Mouse (Mus musculus) hindbrain, embryonic 12.5 days (tissue): Measurements from ENCODE around the gene Sntg2. TPM values are rescaled to one million over a fixed set of nuclear protein-coding genes. Genes with fewer than 3 reads are reported as not detected.

ENCODE experiments used
- ATAC-seq: fragments of 200-750 bp; cut with Nextera tagmentation; 2 replicates; pipeline ENCODE4 v1.8.0; 2017; ENCODE audit warnings: moderate TSS enrichment; ENCODE audit not compliant: low FRiP score
- H3K27ac ChIP-seq: fragments of 300-500 bp; sonication (generic); 2 replicates; pipeline ENCODE4 v1.5.1; 2016; ENCODE audit warnings: mild to moderate bottlenecking
- H3K27me3 ChIP-seq: fragments of 300-500 bp; sonication (generic); 2 replicates; pipeline ENCODE4 v1.6.1; 2016; ENCODE audit warnings: mild to moderate bottlenecking
- H3K36me3 ChIP-seq: fragments of 300-500 bp; sonication (generic); 2 replicates; pipeline ENCODE4 v1.6.1; 2016; ENCODE audit warnings: mild to moderate bottlenecking
- H3K4me1 ChIP-seq: fragments of 300-500 bp; sonication (generic); 2 replicates; pipeline ENCODE4 v1.6.1; 2016
- H3K4me2 ChIP-seq: fragments of 300-500 bp; sonication (generic); replicated peaks from 2 replicates; pipeline ENCODE4 v1.6.1; 2016; ENCODE audit warnings: mild to moderate bottlenecking
- H3K4me3 ChIP-seq: fragments of 300-500 bp; sonication (generic); 2 replicates; pipeline ENCODE4 v1.5.1; 2016; ENCODE audit warnings: mild to moderate bottlenecking
- H3K9ac ChIP-seq: fragments of 300-500 bp; sonication (generic); 2 replicates; pipeline ENCODE4 v1.6.1; 2016; ENCODE audit warnings: mild to moderate bottlenecking, moderate library complexity
- H3K9me3 ChIP-seq: fragments of 300-500 bp; sonication (generic); replicated peaks from 2 replicates; pipeline ENCODE4 v1.6.1; 2016; ENCODE audit warnings: mild to moderate bottlenecking
- WGBS: fragments of 180-500 bp; shearing (Covaris S2); methylation state at CpG from one replicate; pipeline ENCODE4 v1.1.7; 2016; 5-methylcytosine and 5-hydroxymethylcytosine counted together
- polyA plus RNA-seq: library from polyadenylated mRNA; unstranded; fragments of >200 nt; fragmentation: Nextera tagmentation; extraction: Ambion mirVana; gene quantifications from 2 replicates; pipeline ENCODE4 v1.2.1, GENCODE M21; 2016

Sntg2 gene
- polyA plus RNA-seq, 1 experiment from 2014 or later = 0.36 TPM

GRCm38 (mm10) chr12:30261187-30261586 lies 112.0 kb downstream of the Sntg2 start:
- Histone ChIP-seq H3K9me3 (no peaks in the 10 kb centered on the region), H3K4me2 (no peak overlapping the region), H3K4me3 (no peak overlapping the region), H3K9ac (no peak overlapping the region), H3K27me3 (no peaks in the 10 kb centered on the region), H3K4me1 (no peaks in the 10 kb centered on the region), H3K36me3 (no peaks in the 10 kb centered on the region), H3K27ac (no peak overlapping the region)
- WGBS = 69% methylated on average over 2 of the region's 2 CpGs
- ATAC-seq = no peak

GRCm38 (mm10) chr12:30258641-30259040 lies 114.5 kb downstream of the Sntg2 start:
- H3K27ac ChIP-seq = no peak overlapping the region
- no peak for ATAC-seq
- no peaks in the 10 kb centered on the region for H3K27me3 ChIP-seq
- no peak overlapping the region for H3K4me3 ChIP-seq
- H3K4me1 ChIP-seq = no peaks in the 10 kb centered on the region
- 48% methylated on average over 2 of the region's 2 CpGs for WGBS
- H3K4me2 ChIP-seq = no peak overlapping the region
- H3K9me3 ChIP-seq = no peaks in the 10 kb centered on the region
- no peak overlapping the region for H3K9ac ChIP-seq
- no peaks in the 10 kb centered on the region for H3K36me3 ChIP-seq

GRCm38 (mm10) chr12:30257664-30258063 lies 115.5 kb downstream of the Sntg2 start:
- Histone ChIP-seq H3K4me3 (no peak overlapping the region), H3K9me3 (no peaks in the 10 kb centered on the region), H3K4me2 (no peak overlapping the region), H3K27ac (no peak overlapping the region), H3K9ac (no peak overlapping the region), H3K27me3 (no peaks in the 10 kb centered on the region), H3K36me3 (no peaks in the 10 kb centered on the region), H3K4me1 (no peaks in the 10 kb centered on the region)
- 93% methylated on average over 7 of the region's 7 CpGs for WGBS
- ATAC-seq = no peak

- no peaks in the 10 kb centered on the region for H3K36me3 ChIP-seq
Observed at GRCm38 (mm10) chr12:30256207-30256606, 117.0 kb downstream of the Sntg2 start.

GRCm38 (mm10) chr12:30254581-30254980 lies 118.6 kb downstream of the Sntg2 start:
- no peaks in the 10 kb centered on the region for H3K36me3 ChIP-seq
- no peak for ATAC-seq
- WGBS = 79% methylated on average over 10 of the region's 10 CpGs
- H3K27me3 ChIP-seq = no peaks in the 10 kb centered on the region
- no peak overlapping the region for H3K27ac ChIP-seq
- H3K9ac ChIP-seq = no peak overlapping the region
- H3K4me2 ChIP-seq = no peak overlapping the region
- H3K4me3 ChIP-seq = no peak overlapping the region
- H3K4me1 ChIP-seq = no peaks in the 10 kb centered on the region
- H3K9me3 ChIP-seq = no peaks in the 10 kb centered on the region

More at GRCm38 (mm10) chr12:30256207-30256606, 117.0 kb downstream of the Sntg2 start:
- Histone ChIP-seq H3K9ac (no peak overlapping the region), H3K27me3 (no peaks in the 10 kb centered on the region), H3K27ac (no peak overlapping the region), H3K4me2 (no peak overlapping the region), H3K4me1 (no peaks in the 10 kb centered on the region), H3K4me3 (no peak overlapping the region), H3K9me3 (no peaks in the 10 kb centered on the region)
- 65% methylated on average over 3 of the region's 3 CpGs for WGBS
- no peak for ATAC-seq

- no peak overlapping the region for H3K27ac ChIP-seq
- ATAC-seq = no peak
- H3K4me2 ChIP-seq = no peak overlapping the region
- 93% methylated on average over 4 of the region's 4 CpGs for WGBS
- no peaks in the 10 kb centered on the region for H3K9me3 ChIP-seq
- no peaks in the 10 kb centered on the region for H3K27me3 ChIP-seq
- H3K4me3 ChIP-seq = no peak overlapping the region
- no peaks in the 10 kb centered on the region for H3K4me1 ChIP-seq
- no peaks in the 10 kb centered on the region for H3K36me3 ChIP-seq
- H3K9ac ChIP-seq = no peak overlapping the region
Observed at GRCm38 (mm10) chr12:30252381-30252780, 120.8 kb downstream of the Sntg2 start.

GRCm38 (mm10) chr12:30251283-30251829 lies 121.8 kb downstream of the Sntg2 start:
- Histone ChIP-seq H3K36me3 (no peaks in the 10 kb centered on the region), H3K27ac (no peak overlapping the region), H3K4me3 (no peak overlapping the region), H3K27me3 (no peaks in the 10 kb centered on the region), H3K4me1 (no peaks in the 10 kb centered on the region), H3K9ac (no peak overlapping the region), H3K4me2 (no peak overlapping the region), H3K9me3 (no peaks in the 10 kb centered on the region)
- no peak for ATAC-seq
- WGBS = 86% methylated on average over 8 of the region's 8 CpGs

- no peak overlapping the region for H3K27ac ChIP-seq
- ATAC-seq = no peak
- no peaks in the 10 kb centered on the region for H3K9me3 ChIP-seq
- no peak overlapping the region for H3K9ac ChIP-seq
- WGBS = 91% methylated on average over 3 of the region's 3 CpGs
- no peaks in the 10 kb centered on the region for H3K4me1 ChIP-seq
- H3K4me2 ChIP-seq = no peak overlapping the region
- H3K27me3 ChIP-seq = no peaks in the 10 kb centered on the region
- no peak overlapping the region for H3K4me3 ChIP-seq
- no peaks in the 10 kb centered on the region for H3K36me3 ChIP-seq
Observed at GRCm38 (mm10) chr12:30249068-30249467, 124.1 kb downstream of the Sntg2 start.

GRCm38 (mm10) chr12:30246286-30246945 lies 126.8 kb downstream of the Sntg2 start:
- WGBS = 85% methylated on average over 5 of the region's 5 CpGs
- Histone ChIP-seq H3K27me3 (no peaks in the 10 kb centered on the region), H3K4me2 (no peak overlapping the region), H3K4me1 (no peaks in the 10 kb centered on the region), H3K9me3 (no peaks in the 10 kb centered on the region), H3K27ac (no peak overlapping the region), H3K9ac (no peak overlapping the region), H3K36me3 (no peaks in the 10 kb centered on the region), H3K4me3 (no peak overlapping the region)
- ATAC-seq = no peak

- no peaks in the 10 kb centered on the region for H3K27me3 ChIP-seq
- no peak overlapping the region for H3K4me2 ChIP-seq
- no peaks in the 10 kb centered on the region for H3K4me1 ChIP-seq
- H3K9ac ChIP-seq = no peak overlapping the region
- no peak overlapping the region for H3K27ac ChIP-seq
- no peaks in the 10 kb centered on the region for H3K9me3 ChIP-seq
- no peak for ATAC-seq
- 83% methylated on average over 2 of the region's 2 CpGs for WGBS
- H3K36me3 ChIP-seq = no peaks in the 10 kb centered on the region
- H3K4me3 ChIP-seq = no peak overlapping the region
Observed at GRCm38 (mm10) chr12:30244194-30244593, 129.0 kb downstream of the Sntg2 start.

- Histone ChIP-seq H3K4me3 (no peak overlapping the region), H3K27me3 (no peaks in the 10 kb centered on the region), H3K27ac (no peak overlapping the region), H3K36me3 (no peaks in the 10 kb centered on the region), H3K9ac (no peak overlapping the region), H3K9me3 (no peaks in the 10 kb centered on the region), H3K4me2 (no peak overlapping the region), H3K4me1 (no peaks in the 10 kb centered on the region)
- no peak for ATAC-seq
- 88% methylated on average over 3 of the region's 3 CpGs for WGBS
Observed at GRCm38 (mm10) chr12:30240891-30241290, 132.3 kb downstream of the Sntg2 start.

GRCm38 (mm10) chr12:30234940-30235339 lies 138.2 kb downstream of the Sntg2 start:
- WGBS = 33% methylated on average over 2 of the region's 2 CpGs
- no peak overlapping the region for H3K27ac ChIP-seq
- ATAC-seq = no peak
- no peak overlapping the region for H3K4me3 ChIP-seq
- no peaks in the 10 kb centered on the region for H3K36me3 ChIP-seq
- H3K9me3 ChIP-seq = no peaks in the 10 kb centered on the region
- H3K4me2 ChIP-seq = no peak overlapping the region
- H3K4me1 ChIP-seq = 0 out of 2 replicates have a peak, but pooled peaks cover 2% of the 10 kb centered on the region
- H3K9ac ChIP-seq = no peak overlapping the region
- H3K27me3 ChIP-seq = no peaks in the 10 kb centered on the region

- Histone ChIP-seq H3K27ac (no peak overlapping the region), H3K4me1 (no peaks in the 10 kb centered on the region), H3K9ac (no peak overlapping the region), H3K4me3 (no peak overlapping the region), H3K36me3 (no peaks in the 10 kb centered on the region), H3K9me3 (no peaks in the 10 kb centered on the region), H3K4me2 (no peak overlapping the region), H3K27me3 (no peaks in the 10 kb centered on the region)
- WGBS = 91% methylated on average over 4 of the region's 4 CpGs
- ATAC-seq = no peak
Observed at GRCm38 (mm10) chr12:30228004-30228403, 145.2 kb downstream of the Sntg2 start.
